In the genomic region with DNA sequence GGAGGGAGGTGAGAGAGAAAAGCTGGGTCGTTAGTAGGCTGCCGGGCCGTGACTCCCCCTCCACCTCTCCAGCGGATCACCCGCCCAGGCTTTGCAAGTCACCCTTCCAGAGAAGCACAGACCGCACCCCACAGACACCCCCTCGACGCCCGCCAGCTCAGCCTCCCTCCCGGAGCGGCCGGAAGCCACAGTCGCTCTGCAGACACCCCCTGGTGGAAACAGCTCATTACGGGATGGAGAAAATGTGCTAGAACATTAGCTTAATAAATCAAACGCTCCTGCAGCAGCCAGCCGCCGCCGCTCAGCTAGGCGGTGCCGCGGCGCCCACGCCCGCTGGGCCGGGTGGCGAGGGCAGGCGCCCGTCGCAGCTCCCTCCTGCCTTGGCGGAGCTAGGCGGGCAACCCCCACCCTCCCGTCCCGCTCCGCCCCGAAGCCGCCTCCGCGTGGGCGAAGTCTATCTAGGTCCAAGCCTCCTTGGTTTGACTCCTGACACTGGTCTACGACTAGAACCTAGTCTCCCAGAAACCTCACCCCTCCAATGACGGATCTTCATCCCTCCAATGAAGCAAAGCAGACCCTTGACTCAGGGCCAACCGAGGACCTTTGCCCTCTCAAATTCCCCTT, we compare ENCODE assay signal across 8 mouse cellular contexts. TPM values are rescaled to one million over a fixed set of nuclear protein-coding genes. Genes with fewer than 3 reads are reported as not detected.
A peak's percentile ranks its signal among the peaks of the same experiment; 100 is the strongest.
DNase-seq lines count a peak whose midpoint lies in the region; ATAC-seq and TF ChIP-seq lines count a peak whose summit lies in the region.

No protein-coding gene starts in this region.

- peak; percentile 81 for ATAC-seq in G1E (ENCODE audit: extremely low read depth, insufficient number of reproducible peaks, low FRiP score, poor library complexity, severe bottlenecking)
- ATAC-seq in lung, embryonic 15.5 days (ENCODE audit: borderline replicate concordance, extremely low read depth, low FRiP score, low TSS enrichment), result peak; percentile 69; the same call in 1 of the 2 replicates

- no peaks in the 10 kb centered on the region for H3K36me3 ChIP-seq in G1E (replicated peaks)
- no peaks in the 10 kb centered on the region for H3K36me3 ChIP-seq in lung, embryonic 15.5 days
- no peaks in the 10 kb centered on the region for H3K36me3 ChIP-seq in thymus, adult 2 months (ENCODE audit: control insufficient read depth, insufficient read depth, low read length)

- H3K4me3 ChIP-seq in G1E (ENCODE audit: low read depth, low read length), result peak overlapping the region; percentile 71
- peak overlapping the region; percentile 34 for H3K4me3 ChIP-seq in lung, embryonic 15.5 days
- H3K4me3 ChIP-seq in olfactory bulb, adult 2 months (ENCODE audit: insufficient read depth, low read depth, low read length), result peak overlapping the region; percentile 15
- H3K4me3 ChIP-seq in thymus, adult 2 months (ENCODE audit: control insufficient read depth, insufficient read depth, low read length), result peak overlapping the region; percentile 34

- WGBS in lung, embryonic 15.5 days, result under 1% methylated on average over 42 of the region's 42 CpGs
- WGBS in olfactory bulb, adult 2 months, result under 1% methylated on average over 42 of the region's 42 CpGs
- under 1% methylated on average over 42 of the region's 42 CpGs for WGBS in thymus, adult 2 months

- peak; percentile 78 for DNase-seq in G1E (ENCODE audit: low spot score)
- DNase-seq in cerebellum, adult 8-10 months, result peak; percentile 28
- DNase-seq in forelimb bud, embryonic 11.5 days (ENCODE audit: low read depth, low spot score), result peak; percentile 74
- DNase-seq in heart, postnatal 4 days, result peak; percentile 80
- DNase-seq in layer of hippocampus, adult 9-11 months, result peak; percentile 76
- DNase-seq in thymus, adult 2 months, result peak; percentile 91

- no peak for TF ChIP-seq POLR2A in olfactory bulb, adult 2 months (IDR thresholded peaks at IDR 0.05; ENCODE audit: insufficient read depth, low read depth, low read length)
- no peak for TF ChIP-seq POLR2A in thymus, adult 2 months (IDR thresholded peaks at IDR 0.05; ENCODE audit: control insufficient read depth, extremely low read depth, insufficient read depth, low read length, poor library complexity)

- peaks cover 31% of the 10 kb centered on the region for H3K27me3 ChIP-seq in G1E (ENCODE audit: insufficient read depth, low read length)
- no peaks in the 10 kb centered on the region for H3K27me3 ChIP-seq in lung, embryonic 15.5 days
- no peaks in the 10 kb centered on the region; the same call in 1 of the 2 replicates for H3K27me3 ChIP-seq in thymus, adult 2 months (ENCODE audit: control insufficient read depth, insufficient read depth, low read length)

- peak overlapping the region; percentile 73 for H3K4me2 ChIP-seq in lung, embryonic 15.5 days

- H3K9ac ChIP-seq in lung, embryonic 15.5 days, result peak overlapping the region; percentile 31

- no peaks in the 10 kb centered on the region for H3K9me3 ChIP-seq in G1E (replicated peaks)
- H3K9me3 ChIP-seq in lung, embryonic 15.5 days, result no peaks in the 10 kb centered on the region

- H3K4me1 ChIP-seq in G1E (ENCODE audit: insufficient read depth, low read depth, low read length), result peaks cover 57% of the 10 kb centered on the region
- peaks cover 22% of the 10 kb centered on the region for H3K4me1 ChIP-seq in lung, embryonic 15.5 days
- H3K4me1 ChIP-seq in olfactory bulb, adult 2 months (ENCODE audit: control insufficient read depth, insufficient read depth, low read length), result peaks cover 34% of the 10 kb centered on the region
- peaks cover 42% of the 10 kb centered on the region for H3K4me1 ChIP-seq in thymus, adult 2 months (replicated peaks; ENCODE audit: control insufficient read depth, insufficient read depth, low read length)

- H3K27ac ChIP-seq in lung, embryonic 15.5 days, result peak overlapping the region; percentile 41; the same call in 1 of the 2 replicates
- H3K27ac ChIP-seq in olfactory bulb, adult 2 months (ENCODE audit: insufficient read depth, low read depth, low read length), result peak overlapping the region; percentile 54
- H3K27ac ChIP-seq in thymus, adult 2 months (ENCODE audit: control insufficient read depth, insufficient read depth, low read length), result peak overlapping the region; percentile 32; the same call in 1 of the 2 replicates

- no peak for TF ChIP-seq CTCF in G1E (IDR thresholded peaks at IDR 0.05; ENCODE audit: low read depth, low read length)
- TF ChIP-seq CTCF in olfactory bulb, adult 2 months (IDR thresholded peaks at IDR 0.05; ENCODE audit: insufficient read depth, low read depth, low read length), result peak; percentile 24; the same call in 1 of the 2 replicates
- peak; percentile 62; the same call in 1 of the 2 replicates for TF ChIP-seq CTCF in thymus, adult 2 months (IDR thresholded peaks at IDR 0.05; ENCODE audit: borderline replicate concordance, control insufficient read depth, extremely low read depth, insufficient read depth, low read length, poor library complexity)

RNA-seq across cellular contexts. Expression of gene Acot11, which starts 23.1 kb away (rescaled TPM):
- total RNA-seq in G1E (2014; fragmentation: Nextera tagmentation) (not detected in 2 replicates), G1E (2017) (0.11 and 0.52 TPM in 2 replicates)
- polyA plus RNA-seq in G1E (2012), result 0.02 and 0.03 TPM in 2 replicates
- 10 to 100 TPM; 12.7 to 13.7 TPM for total RNA-seq in heart, postnatal 4 days (2021)
- 1.4 TPM in 2 replicates for polyA plus RNA-seq in lung, embryonic 15.5 days (2015; fragmentation: Nextera tagmentation; extraction: Ambion mirVana)
- polyA plus RNA-seq in olfactory bulb, adult 2 months (2012; ENCODE audit: insufficient read depth, insufficient read length, low replicate concordance, missing spikeins), result not detected in 2 replicates
- polyA plus RNA-seq in thymus, adult 2 months (2012; rRNA removed), result 6.4 and 10.0 TPM in 2 replicates

Comparison
In these comparisons a context has a peak if more than half of its experiments do, and no peak if none do; other contexts are left out.
1. Peak in every context shown above with its lines: DNase-seq, ATAC-seq, H3K4me3 ChIP-seq and H3K27ac ChIP-seq.
2. DNase-seq: peak in every context shown above with its lines; median percentile 91 in thymus, adult 2 months; 80 in heart, postnatal 4 days; 78 in G1E; 76 in layer of hippocampus, adult 9-11 months; 74 in forelimb bud, embryonic 11.5 days; 28 in cerebellum, adult 8-10 months.
3. H3K4me3 ChIP-seq: peak in every context shown above with its lines; median percentile 71 in G1E; 34 in lung, embryonic 15.5 days; 34 in thymus, adult 2 months; 15 in olfactory bulb, adult 2 months.